Mouse (Mus musculus) C2C12 (cell line): ENCODE measurements around the gene Kcnh5.

Experiments used
- CEBPB ChIP-seq: IDR thresholded peaks from one replicate; pipeline ENCODE4 v1.6.1; 2011; ENCODE audit warnings: low read depth, mild to moderate bottlenecking, control low read depth, moderate library complexity
- CTCF ChIP-seq: IDR thresholded peaks from one replicate; pipeline ENCODE4 v1.5.1; 2011; ENCODE audit not compliant: control insufficient read depth, insufficient read depth, insufficient read length
- MAX ChIP-seq: IDR thresholded peaks from one replicate; pipeline ENCODE4 v1.6.1; 2011; ENCODE audit warnings: mild to moderate bottlenecking, control low read depth
- MYOD1 ChIP-seq: IDR thresholded peaks from one replicate; pipeline ENCODE4 v1.6.1; 2011; ENCODE audit warnings: low read depth; ENCODE audit not compliant: control insufficient read depth, insufficient read length
- MYOG ChIP-seq: IDR thresholded peaks from one replicate; pipeline ENCODE4 v1.6.1; 2011; ENCODE audit not compliant: control insufficient read depth, insufficient read length; ENCODE audit errors: extremely low read depth
- USF1 ChIP-seq: IDR thresholded peaks from one replicate; pipeline ENCODE4 v1.6.1; 2011; ENCODE audit warnings: low read depth, mild to moderate bottlenecking, control low read depth, moderate library complexity

- TF ChIP-seq CEBPB, result no peak
- TF ChIP-seq CTCF, result no peak
- TF ChIP-seq MYOG, result no peak
- TF ChIP-seq MAX, result no peak
- TF ChIP-seq MYOD1, result no peak
- no peak for TF ChIP-seq USF1
Measured at GRCm38 (mm10) chr12:74900777-74901176, 276.4 kb downstream of the Kcnh5 start.
